Mouse (Mus musculus): ENCODE measurements around the gene Gm10974.

The Gm10974 gene

DNA sequence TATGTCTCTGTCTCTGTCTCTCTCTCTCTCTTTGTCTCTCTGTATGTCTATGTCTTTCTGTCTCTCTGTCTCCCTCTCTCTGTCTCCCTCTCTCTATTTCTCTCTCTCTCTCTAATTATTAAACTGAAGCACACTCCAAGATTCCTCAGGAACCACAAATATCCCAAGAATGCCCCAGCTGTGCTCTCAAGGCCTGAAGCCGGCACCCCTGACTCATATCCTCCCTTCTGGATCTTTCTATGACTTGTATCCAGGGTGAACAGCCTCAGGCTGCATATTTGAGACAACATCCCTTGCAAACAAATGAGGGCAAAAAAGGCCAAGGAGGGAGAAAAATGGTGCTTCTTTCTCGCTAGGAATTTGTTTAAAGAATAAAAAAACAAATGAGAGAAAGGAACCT is at the start of gene Gm10974:
Gm10974 (plus strand) TSS at position 2 of the 400 bp plus-strand sequence.
- no peak for DNase-seq (ENCODE audit: low spot score in 2 of 2)

DNA sequence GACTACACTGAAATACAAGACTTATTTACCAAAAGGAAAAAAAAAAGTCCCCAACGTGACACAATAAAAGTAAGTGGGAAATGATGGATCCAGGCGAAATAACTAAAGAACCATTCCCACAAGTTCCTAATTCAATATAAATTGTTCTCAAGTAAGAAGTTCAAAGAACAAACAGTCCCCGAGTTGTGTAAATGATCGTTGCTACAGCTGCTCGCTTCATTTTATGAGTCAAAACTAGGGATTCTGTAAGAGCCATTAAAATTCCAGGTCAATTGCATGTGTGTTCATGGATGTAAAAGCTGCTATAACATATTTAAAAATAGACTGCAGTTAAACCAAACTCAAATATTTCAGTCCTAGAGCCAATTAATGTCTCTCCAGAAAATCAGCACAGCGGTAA is 47.6 kb upstream of the Gm10974 start:
- DNase-seq (ENCODE audit: low spot score in 2 of 2): no peak

- DNase-seq (ENCODE audit: low spot score in 2 of 2): no peak
These were observed 44.7 kb upstream of the Gm10974 start for GRCm38 (mm10) chr7:66320996-66321395.

GRCm38 (mm10) chr7:66323252-66324015 is 42.3 kb upstream of the Gm10974 start:
- DNase-seq (ENCODE audit: low spot score in 2 of 2): no peak

DNA sequence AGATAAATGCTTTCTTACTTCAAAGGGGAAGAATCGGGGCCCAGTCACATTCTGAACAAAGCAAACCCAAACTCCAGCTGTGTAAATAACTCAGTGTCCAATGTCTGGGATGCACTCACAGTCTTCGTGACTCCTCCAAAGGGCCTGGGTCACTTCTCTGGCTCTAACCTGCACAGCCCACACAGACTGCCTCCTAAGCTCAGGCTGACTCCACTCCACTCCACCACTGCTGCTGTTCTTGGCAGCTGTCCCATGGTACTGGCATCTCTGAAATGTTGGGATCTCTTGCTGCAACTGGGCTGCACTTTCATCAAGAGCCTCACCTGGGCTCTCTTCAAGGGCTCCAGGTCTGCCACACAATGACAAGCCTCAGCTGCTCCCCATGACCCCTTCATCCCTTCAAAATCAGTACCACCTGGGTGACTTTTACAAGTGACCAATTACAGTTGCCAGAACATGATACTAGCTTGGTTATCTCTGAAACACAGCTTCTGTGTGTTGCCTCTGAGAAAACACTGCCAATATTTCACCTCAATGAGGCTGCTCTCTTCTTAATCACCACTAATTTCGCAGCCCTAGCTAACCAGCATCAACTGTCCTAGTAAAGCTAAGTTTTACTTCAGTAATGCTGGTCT is 40.2 kb upstream of the Gm10974 start:
- no peak for DNase-seq (ENCODE audit: low spot score in 2 of 2)

DNA sequence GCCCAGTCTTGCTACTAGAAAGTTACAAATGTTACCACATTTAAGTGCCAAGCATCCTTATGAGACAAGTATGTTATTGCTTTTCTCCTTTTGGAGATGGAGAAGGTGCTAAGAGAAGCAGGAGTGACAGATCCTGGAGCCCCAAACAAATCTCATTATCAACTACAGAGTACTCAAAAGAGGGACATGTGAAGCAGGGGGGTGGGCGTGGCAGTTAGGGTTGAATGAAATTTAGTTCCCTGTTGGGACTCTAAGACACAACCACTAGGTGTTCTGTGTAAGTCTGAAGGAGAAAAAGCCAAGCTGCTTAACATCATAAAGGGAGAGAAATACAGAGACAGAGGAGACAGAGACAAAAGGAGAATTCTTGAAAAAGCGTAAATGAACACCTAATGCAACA is 38.2 kb upstream of the Gm10974 start:
- no peak for DNase-seq (ENCODE audit: low spot score in 2 of 2)

- no peak for DNase-seq (ENCODE audit: low spot score in 2 of 2)
These were observed 35.1 kb upstream of the Gm10974 start for GRCm38 (mm10) chr7:66330610-66331009.

DNA sequence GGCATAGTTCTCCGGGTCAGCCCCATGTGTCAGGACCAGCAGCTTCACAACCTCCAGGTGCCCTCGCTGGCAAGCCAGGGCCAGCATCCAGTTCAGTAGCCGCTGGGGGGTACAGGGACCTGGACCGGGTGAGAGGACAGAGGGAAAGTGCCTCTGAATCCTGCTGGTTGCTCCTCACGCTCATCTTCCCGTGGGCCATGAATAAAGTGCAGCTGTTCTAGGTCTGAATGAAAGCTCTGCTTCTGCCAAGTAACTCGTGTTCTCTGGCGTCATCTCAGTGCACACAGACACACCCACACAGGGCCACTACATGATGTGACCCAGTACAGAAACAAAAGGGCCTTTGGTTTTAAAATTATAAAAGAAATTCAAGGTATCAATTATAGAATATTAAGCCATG is 33.4 kb upstream of the Gm10974 start:
- DNase-seq (ENCODE audit: low spot score in 2 of 2): no peak

GRCm38 (mm10) chr7:66333906-66334500 is 31.7 kb upstream of the Gm10974 start:
- DNase-seq (ENCODE audit: low spot score in 2 of 2): no peak

DNA sequence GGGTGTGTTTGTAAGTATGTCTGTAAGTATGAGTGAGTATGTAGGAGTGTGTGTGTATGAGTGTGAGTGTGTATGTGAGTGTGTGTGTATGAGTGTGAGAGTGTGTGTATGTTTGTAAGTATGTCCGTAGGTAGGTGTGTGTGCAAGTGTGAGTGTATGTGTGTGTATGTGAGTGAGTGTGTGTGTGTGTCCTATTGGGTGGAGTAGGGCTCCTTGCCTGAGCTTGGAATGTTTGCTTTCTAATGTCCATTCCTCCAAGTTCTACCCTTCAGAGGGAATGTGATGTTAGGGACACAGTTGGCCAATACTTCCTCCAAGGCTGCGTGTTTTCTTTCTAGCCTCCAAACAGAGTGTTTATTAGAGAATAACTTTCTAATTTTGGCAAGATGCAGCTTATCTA is 28.8 kb upstream of the Gm10974 start:
- no peak for DNase-seq (ENCODE audit: low spot score in 2 of 2)

DNA sequence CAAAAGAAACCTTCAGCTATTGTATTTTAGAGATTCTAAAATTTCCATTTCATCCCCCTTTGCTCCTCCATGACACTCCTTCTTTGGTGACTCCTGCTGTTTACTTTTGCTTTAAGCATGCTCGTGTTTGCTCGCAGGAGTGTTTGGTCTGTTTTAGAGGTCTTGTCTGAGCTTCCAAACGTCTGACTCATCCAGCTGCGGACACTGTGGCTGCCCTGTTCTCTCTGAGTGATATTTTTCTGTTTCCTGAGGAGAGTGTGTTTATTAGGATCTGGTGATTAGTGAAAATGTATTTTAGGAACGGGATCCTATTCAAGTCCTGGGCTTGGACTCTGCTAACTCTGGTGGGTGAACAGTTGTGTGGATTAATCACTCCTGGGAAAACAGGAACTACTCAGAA is 26.1 kb upstream of the Gm10974 start:
- no peak for DNase-seq (ENCODE audit: low spot score in 2 of 2)

GRCm38 (mm10) chr7:66340044-66340443 is 25.7 kb upstream of the Gm10974 start:
- DNase-seq (ENCODE audit: low spot score in 2 of 2): no peak

DNA sequence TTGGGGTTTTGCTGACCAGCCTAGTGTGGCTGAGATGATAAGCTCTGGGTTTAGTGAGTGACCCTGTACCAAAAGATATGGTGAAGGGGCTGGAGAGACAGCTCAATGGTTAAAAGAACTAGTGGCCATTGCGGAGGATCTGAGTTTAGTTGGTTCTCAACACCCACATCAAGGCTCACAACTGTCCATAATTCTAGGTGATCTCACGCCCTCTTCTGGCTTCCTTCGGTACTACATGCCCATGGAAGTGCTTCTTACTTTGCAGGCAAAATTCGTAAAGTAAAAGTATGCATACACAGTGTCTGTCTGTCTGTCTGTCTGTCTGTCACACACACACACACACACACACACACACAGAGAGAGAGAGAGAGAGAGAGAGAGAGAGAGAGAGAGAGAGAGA is 23.4 kb upstream of the Gm10974 start:
- DNase-seq (ENCODE audit: low spot score in 2 of 2): peak in 1 of 2 experiments; percentile 39

DNA sequence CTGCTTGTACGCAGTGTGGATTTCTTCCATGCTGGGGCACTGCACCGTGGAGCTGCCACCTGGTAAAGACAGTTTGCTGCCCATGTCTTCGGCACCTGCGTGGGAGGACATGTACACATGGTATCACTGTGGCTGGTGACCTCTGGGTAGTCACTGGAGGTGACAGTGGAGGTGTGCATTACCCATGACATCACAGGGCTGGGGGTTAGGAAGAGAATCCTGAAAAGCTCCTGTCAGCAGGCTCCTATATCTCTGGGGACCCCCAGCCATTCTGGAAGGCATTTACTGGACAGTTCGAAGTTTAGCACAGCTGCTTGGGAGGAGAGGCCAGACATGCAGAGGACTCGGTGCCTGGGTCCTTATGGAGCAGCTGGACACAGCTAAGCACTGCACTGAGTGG is 22.9 kb upstream of the Gm10974 start:
- no peak for DNase-seq (ENCODE audit: low spot score in 2 of 2)

DNA sequence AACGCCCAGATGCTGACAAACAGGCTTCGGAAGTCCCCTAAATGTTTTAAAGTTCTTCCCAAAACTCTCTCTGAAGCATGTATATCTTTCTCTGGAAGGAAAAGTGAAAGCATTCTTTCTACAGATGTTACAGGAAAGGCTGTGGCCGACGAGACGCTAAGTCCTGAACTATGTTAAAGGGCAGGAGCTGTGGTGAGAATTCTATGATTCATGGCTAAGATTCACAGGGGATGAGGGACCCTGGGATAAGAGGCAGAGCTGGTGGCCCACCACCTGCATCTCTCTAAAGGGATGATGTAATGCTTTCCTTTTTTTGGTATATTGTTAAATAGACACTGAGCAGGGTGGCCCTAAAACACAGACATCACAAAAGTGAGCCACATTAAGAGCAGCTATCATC is 22.4 kb upstream of the Gm10974 start:
- DNase-seq (ENCODE audit: low spot score in 2 of 2): no peak

GRCm38 (mm10) chr7:66346959-66347663 is 18.6 kb upstream of the Gm10974 start:
- DNase-seq (ENCODE audit: low spot score in 2 of 2): no peak

DNA sequence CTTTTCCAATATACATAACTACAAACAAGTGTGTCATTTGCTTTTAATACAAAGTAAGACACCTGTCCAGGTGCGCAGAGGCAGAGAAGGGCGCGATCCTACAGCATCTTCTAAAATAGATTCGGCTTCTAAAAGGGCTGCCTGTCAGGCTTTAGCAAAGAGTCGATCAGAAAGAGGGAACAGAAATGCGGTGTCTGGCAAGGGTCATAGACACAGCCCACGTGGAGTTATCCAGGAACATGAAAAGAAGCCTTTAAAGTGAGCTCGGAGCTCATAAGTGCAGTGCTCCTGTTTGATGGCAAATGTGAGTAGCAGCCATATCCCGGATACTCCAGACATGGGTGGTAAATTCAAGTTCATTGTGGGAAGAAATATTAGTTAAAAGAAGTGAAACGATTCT is 17.1 kb upstream of the Gm10974 start:
- no peak for DNase-seq (ENCODE audit: low spot score in 2 of 2)

- no peak for DNase-seq (ENCODE audit: low spot score in 2 of 2)
These were observed 16.0 kb upstream of the Gm10974 start for GRCm38 (mm10) chr7:66349670-66350069.

GRCm38 (mm10) chr7:66351074-66351473 is 14.6 kb upstream of the Gm10974 start:
- no peak for DNase-seq (ENCODE audit: low spot score in 2 of 2)

- no peak for DNase-seq (ENCODE audit: low spot score in 2 of 2)
These were observed 10.8 kb upstream of the Gm10974 start for GRCm38 (mm10) chr7:66354911-66355310.

GRCm38 (mm10) chr7:66355791-66356522 is 9.7 kb upstream of the Gm10974 start:
- no peak for DNase-seq (ENCODE audit: low spot score in 2 of 2)

DNA sequence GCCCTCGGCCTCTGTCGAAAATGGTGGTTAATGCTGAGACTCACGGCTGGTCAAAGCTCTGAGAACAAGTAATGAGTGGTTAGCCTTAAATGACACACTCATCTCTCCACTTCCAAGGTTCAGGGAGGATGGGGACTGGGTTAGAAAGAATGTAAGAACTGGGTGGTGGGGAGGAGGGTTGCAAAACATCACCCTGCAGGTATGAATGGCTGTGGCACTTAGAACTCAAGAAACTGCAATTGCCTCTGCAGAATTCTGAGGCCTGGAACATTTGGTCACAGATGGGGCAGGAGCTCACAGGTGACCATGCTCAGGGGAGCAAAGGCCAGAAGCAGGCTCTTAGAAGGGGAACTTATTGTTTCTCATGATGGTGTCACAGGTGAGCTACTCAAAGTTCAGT is 7.2 kb upstream of the Gm10974 start:
- no peak for DNase-seq (ENCODE audit: low spot score in 2 of 2)
